Mouse (Mus musculus): ENCODE results near the gene Cdca5.
A peak's percentile ranks its signal among the peaks of the same experiment; 100 is the strongest.

Cdca5 gene

GRCm38 (mm10) chr19:6061641-6062302, 23.0 kb upstream of the Cdca5 start:
- DNase-seq (ENCODE audit: low read depth, low spot score): no peak

- no peak for DNase-seq (ENCODE audit: low read depth, low spot score)
Measured at GRCm38 (mm10) chr19:6062418-6062817, 22.4 kb upstream of the Cdca5 start.

DNA sequence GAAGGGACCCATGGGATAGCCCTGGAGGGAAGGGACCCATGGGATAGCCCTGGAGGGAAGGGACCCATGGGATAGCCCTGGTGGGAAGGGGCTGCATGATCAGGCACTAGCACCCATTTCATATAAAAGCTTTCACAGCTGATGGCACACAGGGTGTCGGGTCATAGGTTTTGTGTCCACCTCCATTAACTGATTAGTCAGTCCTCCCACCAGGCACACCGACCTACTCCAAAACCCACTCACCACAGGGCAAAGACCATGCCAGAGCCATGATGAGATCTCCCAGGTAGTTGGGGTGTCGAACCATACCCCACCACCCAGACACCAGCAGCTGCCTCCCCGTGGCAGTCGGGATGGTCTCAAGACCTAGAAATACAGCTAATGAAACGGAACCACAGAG, 21.7 kb upstream of the Cdca5 start:
- DNase-seq (ENCODE audit: low read depth, low spot score): no peak

- no peak for DNase-seq (ENCODE audit: low read depth, low spot score)
Measured at GRCm38 (mm10) chr19:6066571-6066970, 18.2 kb upstream of the Cdca5 start.

- DNase-seq (ENCODE audit: low read depth, low spot score): peak; percentile 91
Measured at GRCm38 (mm10) chr19:6067011-6067723, 17.6 kb upstream of the Cdca5 start.

DNA sequence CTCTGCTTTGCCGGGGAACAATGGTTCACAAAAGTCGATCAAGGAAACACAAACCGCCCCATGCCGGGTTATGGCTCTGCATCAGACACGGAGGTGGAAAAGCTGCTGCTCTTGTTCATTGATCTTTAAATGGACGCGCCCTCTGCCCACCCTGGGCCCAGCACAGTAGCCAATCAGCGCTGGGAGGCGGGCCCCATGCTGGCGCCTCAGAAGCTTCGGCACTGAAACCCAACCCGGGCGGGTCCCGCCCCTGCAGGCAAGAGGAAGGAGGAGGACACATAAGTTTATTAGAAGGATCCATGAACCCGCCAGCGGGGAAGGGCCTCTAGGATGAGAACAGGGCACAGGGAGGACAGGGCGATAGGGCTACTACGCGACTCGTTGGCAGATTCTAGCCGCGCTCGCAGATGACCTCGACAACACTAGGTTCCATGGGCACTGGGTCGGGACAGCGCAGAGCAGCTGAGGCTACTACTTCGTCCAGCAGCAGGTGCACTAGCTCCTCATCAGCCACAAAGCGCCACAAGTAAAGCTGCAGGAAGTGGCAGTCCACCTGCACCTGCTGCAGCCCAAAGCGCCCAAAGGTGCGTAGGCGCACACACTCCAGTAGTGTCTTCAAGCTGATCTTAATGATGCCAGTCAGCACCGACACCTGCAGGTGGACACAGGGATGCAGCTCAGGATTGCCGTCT, 16.9 kb upstream of the Cdca5 start, which contains the start of gene Tm7sf2:
Tm7sf2 (minus strand) TSS at position 650 of the 692 bp plus-strand sequence.
- DNase-seq (ENCODE audit: low read depth, low spot score): peak; percentile 89

- DNase-seq (ENCODE audit: low read depth, low spot score): peak; percentile 42
Measured at GRCm38 (mm10) chr19:6068951-6069350, 15.8 kb upstream of the Cdca5 start.

- no peak for DNase-seq (ENCODE audit: low read depth, low spot score)
Measured at GRCm38 (mm10) chr19:6069851-6070250, 14.9 kb upstream of the Cdca5 start.

DNA sequence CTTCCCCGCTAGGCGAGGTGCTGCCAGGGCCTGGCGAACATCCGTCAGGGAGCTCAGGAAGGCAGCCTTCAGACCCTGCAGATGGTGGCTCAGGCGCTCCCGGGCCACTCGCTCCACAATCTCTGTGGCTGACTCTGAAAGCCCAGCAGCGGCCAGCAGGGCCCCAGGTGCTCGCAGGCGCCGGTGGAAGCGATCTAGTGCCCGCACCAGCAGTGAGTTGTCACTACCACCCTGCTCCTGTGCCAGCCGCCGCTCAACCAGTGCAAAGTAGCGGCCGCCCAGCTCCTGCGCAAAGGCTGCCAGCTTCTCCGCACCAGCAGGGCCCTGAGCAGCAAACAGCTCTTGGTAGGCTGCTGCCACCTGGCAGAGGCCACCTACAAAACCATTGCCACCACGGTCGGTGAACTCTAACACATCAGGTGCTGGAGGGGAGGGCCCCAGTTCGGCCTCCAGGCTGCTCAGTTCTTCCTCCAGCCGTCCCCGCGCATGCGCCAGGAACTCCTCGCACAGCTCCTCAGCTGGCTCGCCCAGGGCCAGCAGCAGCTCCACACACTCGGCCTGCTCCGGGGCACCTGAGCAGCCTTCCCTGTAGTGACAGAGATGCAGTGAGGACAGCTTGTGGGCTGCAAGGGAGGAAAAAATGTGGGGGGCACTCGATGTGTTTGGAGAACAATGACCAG, 14.1 kb upstream of the Cdca5 start:
- DNase-seq (ENCODE audit: low read depth, low spot score): peak; percentile 59

- DNase-seq (ENCODE audit: low read depth, low spot score): no peak
Measured at GRCm38 (mm10) chr19:6071261-6071660, 13.5 kb upstream of the Cdca5 start.

GRCm38 (mm10) chr19:6073889-6074288, 10.9 kb upstream of the Cdca5 start:
- no peak for DNase-seq (ENCODE audit: low read depth, low spot score)

DNA sequence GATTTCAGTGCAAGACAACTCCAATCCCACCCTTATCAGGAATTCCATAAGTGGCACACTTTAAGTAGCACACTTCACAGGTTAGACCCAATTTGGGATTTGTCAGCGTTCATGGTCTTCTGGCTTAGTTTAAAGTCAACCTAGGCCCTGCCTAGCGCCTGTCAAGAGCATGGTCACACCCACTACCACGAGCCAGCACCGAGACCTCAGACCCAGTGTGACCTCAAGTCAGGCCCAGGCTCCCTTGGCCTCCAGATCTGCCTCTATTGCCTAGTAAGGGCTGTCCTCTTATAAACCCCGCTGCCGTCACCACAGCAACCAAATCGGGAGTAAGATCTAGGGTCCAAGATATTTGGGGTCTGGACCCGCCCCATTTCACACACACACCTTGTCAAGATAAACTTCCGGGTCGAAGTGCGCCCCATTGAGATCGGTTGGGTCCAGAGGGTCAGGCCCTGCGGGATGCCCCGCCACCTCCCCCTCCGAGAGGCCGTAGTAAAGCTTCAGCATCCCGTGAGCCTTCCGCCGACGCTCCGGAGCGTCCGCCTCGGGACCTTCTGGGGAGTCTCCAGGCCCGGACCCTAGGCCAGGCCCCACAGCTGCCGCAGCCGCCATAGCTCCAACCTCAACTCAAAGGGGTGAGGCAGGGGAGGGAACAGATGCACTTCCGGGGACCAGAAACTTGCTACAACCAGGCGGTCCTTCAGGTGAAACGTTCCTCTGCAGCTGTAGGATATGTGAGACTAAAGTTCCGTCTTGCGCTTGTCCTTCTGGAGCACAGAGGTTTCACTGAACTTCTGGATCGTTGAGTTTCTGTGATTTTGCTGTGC, 8.0 kb upstream of the Cdca5 start, which contains the start of gene Vps51:
Vps51 (minus strand) TSS at position 668 of the 830 bp plus-strand sequence.
- peak; percentile 96 for DNase-seq (ENCODE audit: low read depth, low spot score)

GRCm38 (mm10) chr19:6079983-6080480, 4.8 kb upstream of the Cdca5 start, which contains the start of gene Tmem262:
Gene Tmem262, plus strand, starts transcription at chr19:6080033.
- DNase-seq (ENCODE audit: low read depth, low spot score): no peak

DNA sequence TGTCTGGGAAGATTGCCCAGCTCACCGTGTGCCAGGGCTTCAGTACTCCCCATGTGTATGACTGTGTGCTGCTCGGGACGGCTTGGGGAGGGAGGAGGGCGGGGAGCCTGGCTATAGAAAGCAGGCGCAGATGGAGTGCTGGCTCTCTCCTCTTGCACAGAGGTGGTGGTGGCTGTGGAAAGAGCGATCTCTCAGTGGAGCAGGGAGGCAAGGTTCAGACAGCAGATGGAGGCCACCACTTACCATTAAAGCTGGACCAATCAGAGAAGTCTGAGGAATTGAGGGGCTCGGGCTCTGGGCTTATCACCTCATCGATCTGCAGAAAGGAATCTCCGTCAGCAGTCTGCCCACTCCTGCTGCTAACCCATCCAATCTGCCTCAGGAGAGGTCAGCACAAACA, 2.6 kb upstream of the Cdca5 start, which contains the start of gene Gm28374:
Gm28374 (minus strand) TSS at position 101 of the 400 bp plus-strand sequence.
- DNase-seq (ENCODE audit: low read depth, low spot score): no peak

GRCm38 (mm10) chr19:6085417-6085879, 665 bp downstream of the Cdca5 start:
- DNase-seq (ENCODE audit: low read depth, low spot score): peak; percentile 97

- DNase-seq (ENCODE audit: low read depth, low spot score): no peak
Measured at GRCm38 (mm10) chr19:6088841-6089240, 4.1 kb downstream of the Cdca5 start.

DNA sequence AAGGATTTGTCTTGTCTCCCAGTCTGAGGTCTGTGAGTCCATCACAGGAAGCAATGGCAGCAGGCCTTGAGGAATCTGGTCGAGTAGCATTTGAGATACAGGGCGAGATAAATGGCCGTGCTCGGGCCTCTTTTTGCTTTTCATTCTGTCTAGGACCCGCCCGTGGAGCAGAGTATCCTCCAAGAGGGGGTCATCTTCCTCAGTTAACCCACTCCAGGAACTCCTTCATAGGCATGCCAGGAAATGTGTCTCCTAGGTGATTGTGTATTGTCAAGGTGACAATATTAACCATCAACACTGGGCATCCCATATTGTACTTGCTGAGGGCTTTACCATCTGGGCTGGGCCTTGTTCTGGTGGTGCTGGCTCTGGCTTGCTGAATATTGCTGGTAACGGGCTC, 9.3 kb downstream of the Cdca5 start, which contains the start of gene AC131692.1:
AC131692.1 (plus strand) TSS at position 301 of the 400 bp plus-strand sequence.
- DNase-seq (ENCODE audit: low read depth, low spot score): no peak

DNA sequence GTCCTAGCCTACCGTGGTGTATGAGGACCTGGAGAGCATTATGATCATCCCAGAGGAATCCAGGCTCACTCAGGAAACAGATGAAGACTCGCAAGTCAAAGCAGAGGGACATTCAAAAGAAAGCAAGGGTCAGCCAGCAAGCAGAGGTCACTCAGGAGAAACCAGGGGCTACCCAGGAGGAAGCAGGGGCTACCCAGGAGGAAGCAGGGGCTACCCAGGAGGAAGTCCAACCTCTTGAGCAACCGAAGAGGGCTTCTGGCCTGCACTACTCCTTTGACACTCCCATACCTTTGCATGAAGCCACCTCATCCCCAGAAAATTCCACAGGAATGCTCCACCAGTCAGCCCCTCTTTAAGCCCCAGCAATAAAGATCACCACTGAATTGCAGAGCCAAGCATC, 13.1 kb downstream of the Cdca5 start:
- DNase-seq (ENCODE audit: low read depth, low spot score): no peak

DNA sequence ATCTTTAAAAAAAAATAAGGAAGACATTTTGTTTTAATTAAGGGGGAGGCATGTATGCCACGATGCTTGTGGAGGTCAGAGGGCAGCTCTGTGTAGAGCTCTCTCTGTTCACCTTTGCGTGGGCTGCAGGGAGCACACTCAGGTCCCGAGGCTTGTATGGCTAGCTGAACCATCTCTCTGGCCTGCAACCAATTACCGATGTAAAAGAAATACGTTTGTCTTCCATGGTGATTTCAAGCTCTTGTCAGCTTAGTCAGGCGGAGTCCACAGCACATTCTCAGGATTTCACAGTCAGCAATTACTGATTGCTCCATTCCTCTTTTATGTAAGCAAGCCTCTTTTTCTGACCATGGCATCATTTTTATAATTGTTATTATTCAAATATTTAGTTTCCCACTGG, 16.4 kb downstream of the Cdca5 start:
- DNase-seq (ENCODE audit: low read depth, low spot score): no peak

DNA sequence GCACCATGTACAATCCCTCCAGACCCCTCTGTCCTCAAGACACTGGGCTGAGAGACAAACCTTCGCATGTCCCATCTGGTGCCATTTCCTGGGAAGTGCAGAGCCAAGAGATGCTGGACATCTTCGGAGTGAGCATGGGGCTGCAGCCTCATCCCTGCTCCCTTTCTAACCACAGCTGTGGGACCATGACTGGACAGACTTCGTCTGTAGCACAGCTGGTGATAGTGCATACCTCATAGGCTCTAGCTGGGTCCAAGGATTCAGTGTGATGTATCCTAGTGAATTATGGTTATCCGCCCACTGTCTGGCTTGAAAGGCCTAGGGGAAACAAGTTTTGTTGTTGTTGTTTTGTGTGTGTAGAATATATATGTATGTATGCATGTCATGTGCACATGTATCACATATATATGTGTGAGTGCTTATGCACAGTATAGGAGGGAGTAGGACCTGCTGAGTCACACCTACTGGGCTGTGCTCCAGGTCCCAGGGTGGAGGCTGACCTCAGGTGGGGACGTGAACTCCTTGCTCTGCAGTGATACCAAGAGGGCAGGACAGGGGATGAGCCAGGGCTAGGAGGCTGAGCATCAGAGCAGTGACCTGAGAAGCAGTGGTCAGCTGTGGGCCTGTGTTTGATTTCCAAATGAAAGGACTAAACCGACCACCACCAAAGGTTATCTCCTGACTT, 17.5 kb downstream of the Cdca5 start:
- DNase-seq (ENCODE audit: low read depth, low spot score): no peak
